Mouse (Mus musculus) liver, embryonic 14.5 days (tissue): ENCODE measurements around the gene Prcp.

Experiments
- CTCF ChIP-seq: IDR thresholded peaks from 2 replicates; pipeline ENCODE4 v1.5.1; 2016; ENCODE audit warnings: antibody characterized with exemption, low read depth, control low read depth
- EP300 ChIP-seq: IDR thresholded peaks from 2 replicates; pipeline ENCODE4 v1.6.1; 2016; ENCODE audit warnings: antibody characterized with exemption, low read depth

- TF ChIP-seq CTCF (no peak), EP300 (no peak)
Measured at GRCm38 (mm10) chr7:92878575-92879285, 4.5 kb downstream of the Prcp start.
